Mouse (Mus musculus): ENCODE data around the gene 4930412O13Rik.

Gene 4930412O13Rik

DNA sequence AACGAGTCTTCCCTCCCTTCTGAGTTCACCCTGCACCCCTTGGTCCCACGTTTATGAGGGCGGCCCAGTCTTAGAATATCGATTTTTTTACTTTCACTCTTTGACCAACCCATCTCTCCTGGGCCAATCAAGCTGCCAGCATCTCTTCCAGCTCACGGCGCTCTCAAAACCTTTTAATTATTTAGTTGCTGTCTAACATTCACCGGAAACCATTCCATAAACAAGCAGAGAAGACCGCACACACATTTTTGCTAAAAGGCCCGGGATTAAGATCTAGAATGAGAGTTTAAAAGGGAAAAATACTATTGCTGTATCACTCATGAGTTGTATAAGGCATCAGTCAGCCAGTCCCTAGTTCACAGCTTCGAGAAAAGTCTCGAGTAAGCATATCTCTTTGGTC lies 781 bp upstream of the 4930412O13Rik start:
- DNase-seq (ENCODE audit: low read depth), result no peak

- no peak for DNase-seq (ENCODE audit: low read depth)
Observed at GRCm38 (mm10) chr2:9881611-9882023, 565 bp downstream of the 4930412O13Rik start.

- no peak for DNase-seq (ENCODE audit: low read depth)
Observed at GRCm38 (mm10) chr2:9882371-9882925, 1.4 kb downstream of the 4930412O13Rik start.

GRCm38 (mm10) chr2:9882926-9883802 lies 2.1 kb downstream of the 4930412O13Rik start:
- DNase-seq (ENCODE audit: low read depth), result no peak

DNA sequence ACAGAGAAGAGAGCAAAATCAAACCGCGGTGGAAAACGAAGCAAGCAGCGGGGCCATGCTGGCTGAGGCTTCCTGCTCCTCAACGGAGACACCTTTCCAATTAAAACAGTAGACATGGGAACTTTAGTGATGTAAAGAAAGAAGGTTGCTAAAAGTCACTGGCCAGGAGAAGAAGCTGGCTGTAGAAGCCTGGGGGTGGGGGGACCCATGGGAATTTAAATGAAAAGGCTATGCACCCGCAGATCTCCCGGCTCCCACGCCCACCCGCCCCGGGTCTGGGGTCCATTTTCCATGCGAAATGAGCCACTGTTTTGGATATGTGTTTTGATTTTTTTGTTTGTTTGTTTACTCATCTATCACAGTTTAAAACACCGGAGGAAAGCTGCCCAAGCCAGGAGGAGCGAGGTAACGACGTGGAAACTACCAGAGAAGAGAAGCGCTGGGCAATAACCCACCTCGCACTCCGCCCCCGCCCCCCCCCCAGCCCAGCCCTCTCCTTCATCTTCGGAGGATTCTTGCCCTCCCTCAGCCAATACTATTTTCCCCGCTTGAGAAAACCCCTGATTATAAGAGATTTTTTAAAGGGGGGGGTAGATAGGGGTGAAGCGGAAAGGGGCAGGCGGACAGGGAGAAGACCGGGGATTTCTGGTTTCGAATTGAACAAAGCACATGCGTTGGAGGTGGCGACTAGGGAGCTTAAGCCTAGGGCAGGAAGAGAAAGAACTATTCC lies 2.9 kb downstream of the 4930412O13Rik start:
- DNase-seq (ENCODE audit: low read depth), result no peak

- DNase-seq (ENCODE audit: low read depth), result no peak
Observed at GRCm38 (mm10) chr2:9884533-9885216, 3.6 kb downstream of the 4930412O13Rik start.

DNA sequence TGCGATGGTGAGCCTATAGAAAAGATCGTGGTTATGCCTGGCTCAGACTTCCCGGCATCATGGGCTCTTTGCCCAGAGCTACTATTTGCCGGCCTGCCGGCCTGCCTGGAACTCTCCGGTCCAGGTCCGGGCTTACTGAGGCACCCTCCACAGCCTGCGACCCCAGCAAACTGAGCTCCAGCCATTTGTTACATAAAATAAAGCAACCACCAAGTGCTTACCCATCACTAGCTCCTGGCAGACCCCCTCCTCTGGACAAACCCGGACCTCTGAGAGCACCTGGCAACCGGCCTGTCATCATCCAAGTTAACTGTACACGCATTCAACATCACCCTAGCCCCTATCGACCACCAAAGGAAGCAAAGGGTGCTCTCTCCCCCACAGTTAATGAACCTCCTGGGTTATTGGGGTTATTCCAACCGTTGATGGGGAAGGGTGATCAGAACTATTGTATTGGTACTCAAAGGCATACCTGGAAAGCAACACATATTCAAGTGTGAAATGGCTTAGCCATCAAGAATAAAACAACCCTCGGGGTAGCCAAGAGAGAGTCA lies 4.2 kb downstream of the 4930412O13Rik start:
- no peak for DNase-seq (ENCODE audit: low read depth)

DNA sequence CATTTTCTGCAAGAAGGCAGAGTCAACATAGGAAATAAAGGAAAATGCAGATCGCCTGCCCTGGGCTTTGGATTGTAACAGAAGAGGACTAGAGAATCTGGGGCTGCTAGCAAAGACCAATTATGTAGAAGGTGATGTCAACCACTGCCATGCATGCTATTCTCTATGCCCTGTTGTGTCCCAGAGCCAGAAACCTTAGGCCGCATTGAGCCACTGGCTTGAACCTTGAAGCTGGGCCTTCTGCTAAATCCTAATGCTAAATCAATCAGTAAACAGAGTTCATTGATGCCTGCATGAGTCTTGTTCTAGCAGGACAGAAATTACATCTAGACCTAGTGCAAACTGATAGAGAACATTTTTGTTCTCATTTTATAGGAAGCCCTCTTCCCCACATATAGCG lies 5.0 kb downstream of the 4930412O13Rik start:
- no peak for DNase-seq (ENCODE audit: low read depth)

GRCm38 (mm10) chr2:9886921-9887610 lies 6.0 kb downstream of the 4930412O13Rik start:
- no peak for DNase-seq (ENCODE audit: low read depth)

DNA sequence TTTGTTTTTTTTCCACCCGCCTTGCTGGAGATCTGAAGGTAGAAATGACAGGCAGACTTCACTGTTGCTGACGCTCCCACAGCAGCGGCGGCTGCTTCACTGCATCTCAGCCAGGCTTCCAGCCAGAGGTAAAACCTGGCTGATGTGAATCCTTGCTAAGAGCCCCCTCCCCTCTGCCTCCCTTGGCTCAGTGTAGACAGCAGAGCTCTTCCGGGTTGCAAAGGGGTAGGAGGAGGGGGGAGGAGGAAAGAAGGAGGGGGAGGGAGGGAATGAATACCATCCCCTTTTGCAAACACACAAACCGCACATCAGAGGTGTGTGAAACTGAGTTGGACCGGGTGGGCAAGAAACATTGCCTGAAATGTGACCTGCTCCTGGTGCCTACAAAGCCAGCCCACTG lies 6.6 kb downstream of the 4930412O13Rik start:
- DNase-seq (ENCODE audit: low read depth), result no peak

GRCm38 (mm10) chr2:9888913-9889650 lies 8.0 kb downstream of the 4930412O13Rik start, which contains the start of gene 9230102O04Rik:
9230102O04Rik (minus strand) TSS chr2:9889540.
- DNase-seq (ENCODE audit: low read depth), result no peak

GRCm38 (mm10) chr2:9889651-9890183 lies 8.7 kb downstream of the 4930412O13Rik start, which contains the start of gene Gata3:
Gata3 (minus strand) TSS chr2:9890034.
- DNase-seq (ENCODE audit: low read depth), result no peak

- no peak for DNase-seq (ENCODE audit: low read depth)
Observed at GRCm38 (mm10) chr2:9890251-9890650, 9.2 kb downstream of the 4930412O13Rik start.

DNA sequence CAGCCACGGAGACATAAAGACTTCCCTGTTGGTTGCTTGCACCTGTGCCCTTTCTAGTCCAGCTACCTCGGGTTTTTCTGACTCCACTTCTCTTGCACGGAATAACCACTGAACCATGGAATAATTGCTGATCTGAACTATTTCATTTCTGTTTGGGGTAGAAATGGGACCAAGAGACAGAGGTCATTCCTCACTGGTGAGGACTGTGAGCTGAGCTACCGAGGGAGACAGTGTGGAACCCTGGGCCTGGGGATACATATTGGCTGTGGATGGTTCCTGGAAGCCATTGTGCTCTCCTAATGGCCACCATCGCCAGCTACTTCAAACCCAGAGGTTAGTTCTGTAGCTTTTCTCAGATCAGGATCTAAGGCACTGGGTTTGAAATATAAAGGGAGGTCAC lies 9.9 kb downstream of the 4930412O13Rik start:
- DNase-seq (ENCODE audit: low read depth), result no peak

DNA sequence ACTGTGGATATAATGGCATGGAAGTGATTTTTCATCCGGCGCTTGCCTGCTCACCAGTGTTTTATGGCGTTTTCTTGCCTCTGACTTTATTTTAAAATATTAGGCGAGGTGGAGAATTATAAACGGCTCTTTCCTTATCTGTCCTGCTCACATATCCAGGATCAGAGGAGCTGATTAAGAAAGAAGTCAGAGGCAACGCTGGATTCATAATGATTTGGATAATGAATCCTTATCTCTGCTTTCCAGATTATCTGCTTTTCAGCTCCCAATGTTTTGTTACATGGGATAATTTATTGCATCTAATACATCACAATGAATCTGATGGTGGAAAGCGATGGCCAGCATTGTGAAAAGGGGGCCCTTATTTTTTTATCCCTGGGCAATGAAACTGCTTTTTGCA lies 11.5 kb downstream of the 4930412O13Rik start:
- DNase-seq (ENCODE audit: low read depth), result no peak

DNA sequence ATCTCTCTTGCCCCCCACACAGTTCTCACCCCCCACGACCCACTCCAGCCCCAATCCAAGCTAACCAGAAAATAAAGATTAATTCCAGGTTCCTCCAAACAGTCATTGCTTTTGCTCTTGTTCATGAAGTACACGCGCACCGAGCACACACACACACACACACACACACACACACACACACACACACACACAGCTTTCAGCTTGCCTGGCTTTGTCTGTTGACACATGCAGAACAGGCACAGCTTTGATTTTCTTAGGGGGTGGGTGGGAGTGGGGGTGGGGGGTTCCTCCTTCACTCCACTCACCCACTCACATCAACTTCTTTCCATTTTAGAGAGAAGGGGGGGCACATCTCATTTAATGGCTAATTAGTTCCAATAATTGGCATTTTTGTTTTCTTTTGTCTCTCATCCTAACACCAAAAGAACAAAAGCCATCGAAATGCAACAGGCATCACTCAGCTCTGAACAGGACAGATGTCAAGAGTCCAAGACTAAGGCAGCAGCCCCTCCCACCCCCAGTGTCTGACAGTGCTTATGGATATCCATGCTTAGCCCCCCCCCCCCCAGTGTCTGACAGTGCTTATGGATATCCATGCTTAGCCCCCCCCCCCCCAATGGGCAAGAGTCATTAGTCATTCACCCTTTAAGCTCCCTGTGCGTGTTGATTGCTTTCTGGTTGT lies 12.4 kb downstream of the 4930412O13Rik start:
- DNase-seq (ENCODE audit: low read depth), result no peak

DNA sequence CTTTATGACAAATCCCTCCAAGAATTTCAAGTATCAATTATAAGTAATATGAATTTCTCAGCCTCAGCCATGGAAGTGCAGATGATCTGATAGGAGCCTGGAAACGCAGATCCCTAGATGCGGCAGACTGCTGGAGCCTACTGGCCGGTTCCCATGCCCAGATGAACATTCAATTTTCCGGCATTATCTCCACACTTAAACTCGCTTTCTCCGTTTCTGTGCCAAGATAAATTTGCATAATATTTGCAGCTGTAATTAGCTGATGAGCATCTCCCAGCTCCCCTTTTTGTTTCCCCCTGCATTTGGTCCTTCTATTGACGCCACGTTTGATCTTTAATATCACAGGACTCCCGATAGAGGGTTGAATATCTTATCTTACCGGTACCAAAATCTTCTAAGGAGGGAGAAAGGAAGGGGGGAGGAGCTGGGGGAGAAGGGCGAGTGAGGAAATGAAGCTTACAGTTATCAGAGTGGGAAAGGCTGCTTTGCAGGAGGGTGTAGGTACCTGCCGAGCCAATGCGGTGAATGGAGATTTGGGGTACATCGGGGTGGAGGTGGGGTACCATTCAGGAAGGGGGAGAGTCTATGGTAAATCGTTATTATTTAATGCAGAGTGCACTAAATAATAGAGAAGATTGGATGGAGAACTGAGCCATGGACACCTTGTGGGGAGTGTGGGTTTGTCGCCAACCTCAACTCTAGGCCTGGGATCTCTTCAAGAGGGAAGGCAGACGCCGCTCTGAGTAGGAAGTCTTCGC lies 14.0 kb downstream of the 4930412O13Rik start:
- no peak for DNase-seq (ENCODE audit: low read depth)

DNA sequence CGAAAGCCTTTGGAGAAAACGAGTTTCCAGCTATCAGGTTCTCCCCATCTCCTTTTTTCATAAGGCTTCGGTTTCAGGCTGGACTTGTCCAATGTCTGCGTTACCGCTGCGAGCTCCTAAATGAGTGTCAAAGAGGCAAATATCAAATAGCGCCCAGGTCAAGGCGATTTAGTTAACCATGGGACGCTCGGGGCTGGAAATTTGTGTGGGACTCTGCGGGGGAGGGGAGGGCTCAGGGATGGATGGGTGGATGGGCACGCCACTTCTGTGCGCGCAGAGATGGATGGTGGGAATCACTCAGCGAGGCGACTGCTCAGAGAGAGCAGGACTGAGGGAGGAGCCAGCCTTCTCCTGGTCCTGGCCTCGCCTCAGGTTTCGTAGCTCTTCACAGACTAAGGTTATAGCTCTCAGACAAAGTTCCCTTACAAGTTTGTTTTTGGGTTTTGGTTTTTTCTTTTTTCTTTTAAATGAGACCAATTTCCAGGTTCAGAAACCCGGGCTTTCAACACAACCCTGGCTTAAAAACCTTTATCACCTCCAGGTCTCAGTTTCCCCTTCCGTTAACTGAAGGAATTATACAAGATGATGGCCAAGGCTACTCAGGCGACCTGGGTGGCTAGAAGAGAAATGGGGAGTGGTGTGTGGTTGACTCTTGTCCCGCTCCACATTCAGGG lies 15.2 kb downstream of the 4930412O13Rik start:
- DNase-seq (ENCODE audit: low read depth), result no peak

All from c-Kit-positive CD71-positive TER-119-negative erythroid progenitor cells, embryonic 14.5 days (primary cell).